Mouse (Mus musculus) thymus, postnatal 4 days (tissue): ENCODE measurements around the gene Senp6.
"Not testable (repeated sequence)": the region's sequence is repeated elsewhere in the genome, so short reads cannot be mapped to it uniquely, and the experiment has no call there.

Experiments
- DNase-seq: peaks from one replicate; pipeline ENCODE4 v3.0.0; 2021

Gene Senp6

GRCm38 (mm10) chr9:80066367-80067220 is at the start of gene Senp6:
Gene Senp6 (plus strand): TSS chr9:80066903.
- peak; percentile 86 for DNase-seq

GRCm38 (mm10) chr9:80020429-80020828 is 46.3 kb upstream of the Senp6 start:
- no peak for DNase-seq

- no peak for DNase-seq
Observed at GRCm38 (mm10) chr9:80021648-80022047, 45.1 kb upstream of the Senp6 start.

- no peak for DNase-seq
Observed at GRCm38 (mm10) chr9:80022821-80023220, 43.9 kb upstream of the Senp6 start.

DNA sequence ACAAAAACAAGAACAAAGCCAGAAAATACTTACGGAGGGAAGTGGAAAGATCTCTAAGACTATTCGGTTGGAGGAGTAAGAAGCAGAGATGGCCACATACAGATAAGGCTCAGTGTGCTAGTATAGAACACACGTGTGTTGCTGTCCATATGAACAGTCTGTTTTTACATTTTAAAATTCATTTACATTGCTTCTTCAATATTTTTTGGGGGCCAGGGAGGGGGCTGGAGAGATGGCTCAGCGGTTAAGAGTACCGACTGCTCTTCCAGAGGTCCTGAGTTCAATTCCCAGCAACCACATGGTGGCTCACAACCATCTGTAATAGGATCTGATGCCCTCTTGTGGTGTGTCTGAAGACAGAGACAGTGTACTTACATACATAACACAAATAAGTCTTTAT is 41.4 kb upstream of the Senp6 start:
- not testable (repeated sequence) for DNase-seq

- peak; percentile 71 for DNase-seq
Observed at GRCm38 (mm10) chr9:80026017-80026416, 40.7 kb upstream of the Senp6 start.

DNA sequence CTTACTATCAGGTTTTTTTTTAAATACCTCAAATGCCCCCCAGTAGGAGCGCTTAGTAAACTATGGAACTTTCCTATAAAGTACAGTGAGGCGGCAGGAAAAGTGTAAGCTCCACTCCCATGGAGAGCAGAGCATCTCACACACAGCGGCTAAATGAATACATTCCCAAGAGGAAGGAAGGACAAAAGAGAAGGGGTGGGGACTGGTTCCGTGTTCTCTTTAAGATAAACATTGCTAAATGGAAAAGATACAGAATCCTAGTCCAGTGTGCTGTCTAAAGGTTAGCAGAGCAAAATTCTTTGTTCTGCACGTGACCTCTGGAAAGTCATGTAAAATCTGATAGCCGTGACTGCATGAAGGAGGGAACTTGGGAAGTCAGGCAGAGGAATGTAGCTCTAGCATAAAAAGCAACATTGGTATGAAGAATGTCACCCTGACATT is 40.1 kb upstream of the Senp6 start:
- no peak for DNase-seq

GRCm38 (mm10) chr9:80037262-80037996 is 29.3 kb upstream of the Senp6 start:
- no peak for DNase-seq

DNA sequence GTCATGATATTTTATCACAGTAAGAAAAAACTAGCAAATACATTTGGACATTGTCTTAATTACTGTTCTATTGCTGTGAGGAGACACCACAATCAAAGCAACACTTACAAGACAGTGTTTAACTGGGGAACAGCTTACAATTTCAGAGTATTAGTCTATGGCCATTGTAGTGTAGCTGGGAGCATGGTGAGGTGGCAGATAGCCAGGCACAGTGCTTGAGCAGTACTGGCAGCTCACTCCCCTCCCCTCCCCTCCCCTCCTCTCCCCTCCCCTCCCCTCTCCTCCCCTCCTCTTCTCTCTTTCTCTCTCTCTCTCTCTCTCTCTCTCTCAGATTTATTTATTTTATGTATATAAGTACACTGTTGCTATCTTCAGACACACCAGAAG is 28.7 kb upstream of the Senp6 start:
- no peak for DNase-seq

GRCm38 (mm10) chr9:80039296-80039815 is 27.3 kb upstream of the Senp6 start:
- DNase-seq, result no peak

DNA sequence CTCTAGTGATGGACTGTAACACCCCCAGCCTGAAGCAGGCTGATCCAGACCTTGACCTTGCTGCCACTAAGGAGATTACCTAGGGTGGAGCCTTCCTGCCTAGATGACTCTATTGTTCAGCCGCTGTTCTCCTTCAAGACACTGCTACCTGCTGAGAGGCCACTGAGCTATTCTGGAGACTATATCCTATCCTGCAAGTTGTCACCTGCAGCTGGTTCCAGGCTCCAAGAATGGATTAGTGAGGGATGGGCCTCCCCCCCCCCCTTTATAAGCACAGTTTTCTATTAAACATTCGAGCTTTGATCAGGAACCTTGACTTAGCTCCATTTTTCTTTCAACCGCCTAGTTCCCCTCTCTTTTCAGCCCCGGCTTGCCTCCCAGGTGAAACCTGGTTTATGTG is 22.4 kb upstream of the Senp6 start:
- not testable (repeated sequence) for DNase-seq

DNA sequence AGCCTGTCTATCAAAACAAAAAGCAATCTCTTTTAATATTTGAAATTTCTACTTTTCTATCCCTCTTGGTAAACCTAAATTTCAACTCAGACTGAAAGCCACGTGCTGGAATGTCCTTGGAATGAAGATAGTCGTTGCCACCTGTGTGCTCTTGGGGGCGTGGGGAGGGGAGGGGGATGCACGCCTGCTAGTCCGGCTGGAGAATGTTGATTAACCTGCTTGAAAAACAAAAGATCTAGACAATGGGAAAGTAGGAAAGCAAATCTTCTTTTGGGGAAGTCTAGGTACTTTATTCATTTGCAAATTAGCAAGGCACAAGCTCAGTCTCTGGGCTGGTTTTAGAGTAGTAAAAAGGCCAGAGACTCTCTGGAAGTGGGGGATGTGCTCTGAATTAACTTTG is 17.4 kb upstream of the Senp6 start:
- DNase-seq, result not testable (repeated sequence)

- no peak for DNase-seq
Observed at GRCm38 (mm10) chr9:80052951-80053350, 13.8 kb upstream of the Senp6 start.

DNA sequence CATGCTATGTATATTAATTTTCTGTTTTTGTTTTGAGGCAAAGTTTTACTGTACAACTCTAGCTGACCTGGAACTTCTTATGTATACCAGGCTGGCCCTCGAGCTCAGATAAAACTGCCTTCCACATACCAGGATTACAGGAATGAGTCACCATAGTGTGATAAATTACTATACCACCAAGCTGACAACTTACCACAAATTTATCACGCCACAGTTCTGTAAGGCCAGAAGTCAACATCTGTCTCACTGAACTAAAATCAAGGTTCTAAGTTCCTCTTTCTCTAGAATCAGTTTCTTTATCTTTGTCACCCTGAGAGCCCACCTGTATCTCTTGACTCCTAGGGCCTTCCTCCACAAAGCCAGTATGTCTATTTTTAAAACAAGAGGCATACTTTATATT is 9.0 kb upstream of the Senp6 start:
- DNase-seq, result no peak

DNA sequence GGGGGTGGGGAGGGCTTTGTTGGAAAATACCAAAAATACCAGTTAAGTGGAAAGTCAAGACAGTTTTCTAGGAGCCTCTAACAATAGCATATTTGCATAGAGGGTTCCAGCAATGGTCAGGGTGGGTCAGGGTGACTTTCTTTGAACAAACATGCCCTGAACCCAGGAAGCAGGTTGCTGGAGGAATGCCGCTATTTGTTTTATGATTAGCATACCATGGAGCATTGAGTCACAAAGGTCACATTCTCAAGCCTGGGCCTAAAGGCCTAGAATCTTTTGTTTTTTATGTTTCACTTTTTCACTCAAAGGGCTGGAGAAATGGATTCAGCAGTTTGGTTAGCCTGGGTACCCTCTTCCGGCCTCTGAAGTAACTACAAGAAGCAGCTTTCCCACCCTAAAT is 1.2 kb upstream of the Senp6 start:
- not testable (repeated sequence) for DNase-seq

GRCm38 (mm10) chr9:80067221-80068027 is 721 bp downstream of the Senp6 start:
- DNase-seq, result peak; percentile 83

- DNase-seq, result no peak
Observed at GRCm38 (mm10) chr9:80068028-80068515, 1.4 kb downstream of the Senp6 start.

GRCm38 (mm10) chr9:80068735-80069315 is 2.1 kb downstream of the Senp6 start:
- DNase-seq, result no peak

DNA sequence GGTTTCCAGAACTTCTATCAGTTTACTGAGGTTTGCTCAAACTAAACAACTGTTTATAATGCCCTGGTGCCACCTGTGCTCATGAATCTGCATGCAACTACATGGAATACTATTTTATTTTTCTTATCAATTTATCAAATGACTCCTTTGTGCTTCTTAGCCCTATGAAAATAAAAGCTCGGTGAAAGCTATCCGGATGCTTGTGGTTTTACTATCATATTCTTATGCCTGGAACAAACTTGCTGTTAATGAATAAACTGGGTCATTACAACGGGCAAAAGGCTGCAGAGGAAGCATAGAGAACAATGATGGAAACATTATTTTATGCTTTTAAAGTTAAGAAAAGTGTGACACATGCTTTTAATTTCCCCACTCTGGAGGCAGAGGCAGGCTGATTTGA is 3.3 kb downstream of the Senp6 start:
- DNase-seq, result no peak

- no peak for DNase-seq
Observed at GRCm38 (mm10) chr9:80071616-80072015, 4.9 kb downstream of the Senp6 start.

DNA sequence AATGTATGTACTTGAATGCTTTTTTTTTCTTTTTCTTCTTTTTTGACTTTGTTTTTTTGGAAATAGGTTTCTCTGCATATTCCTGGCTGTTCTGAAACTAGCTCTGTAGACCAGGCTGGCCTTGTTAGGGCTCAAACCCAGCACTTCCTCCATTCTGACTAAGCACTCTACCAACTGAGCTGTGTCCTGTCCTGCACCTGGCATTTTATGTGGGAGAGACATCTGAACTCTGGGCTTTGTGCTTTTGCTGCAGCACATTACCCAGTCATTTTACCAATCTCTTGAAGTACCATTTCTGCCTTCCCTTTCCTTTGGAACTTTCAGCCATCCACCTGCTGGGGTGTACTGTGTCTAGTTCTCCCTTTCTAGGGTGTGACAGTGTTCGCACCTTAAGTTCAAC is 7.4 kb downstream of the Senp6 start:
- DNase-seq, result no peak

DNA sequence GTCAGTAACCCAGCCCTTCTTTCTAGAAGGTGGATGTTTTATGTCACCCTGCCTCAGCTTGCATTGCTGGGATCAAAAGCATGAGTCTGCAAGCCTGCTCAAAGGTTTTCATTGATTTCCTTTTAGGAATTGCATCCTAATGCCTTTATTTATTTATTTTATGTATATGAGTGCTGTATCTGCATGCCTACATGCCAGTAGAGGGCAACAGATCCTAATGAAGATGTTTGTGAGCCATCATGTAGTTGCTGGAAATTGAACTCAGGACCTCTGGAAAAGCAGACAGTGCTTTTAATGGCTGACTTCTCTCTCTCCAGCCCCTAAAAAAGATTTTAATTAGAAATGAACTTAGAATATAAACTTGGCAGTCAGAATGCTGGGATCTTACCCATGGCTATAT is 8.2 kb downstream of the Senp6 start:
- DNase-seq, result no peak
